Mouse (Mus musculus) bone marrow macrophage, adult 2 months (primary cell): ENCODE data around the gene Slit3.

ENCODE experiments used
- CTCF ChIP-seq: IDR thresholded peaks from 2 replicates; pipeline ENCODE4 v1.5.1; 2012; ENCODE audit warnings: low read depth, mild to moderate bottlenecking, low read length, moderate library complexity
- POLR2A ChIP-seq: IDR thresholded peaks from 2 replicates; pipeline ENCODE4 v1.6.1; 2012; ENCODE audit warnings: mild to moderate bottlenecking, low read depth, low read length, borderline replicate concordance

GRCm38 (mm10) chr11:35557476-35557875, 436.5 kb downstream of the Slit3 start:
- TF ChIP-seq CTCF (no peak), POLR2A (no peak)
